Mouse (Mus musculus): ENCODE results near the gene Zcwpw1.

- no peak for TF ChIP-seq CTCF (IDR thresholded peaks at IDR 0.05; ENCODE audit: borderline replicate concordance, insufficient read depth, low read depth, low read length)
- TF ChIP-seq POLR2A (IDR thresholded peaks at IDR 0.05; ENCODE audit: borderline replicate concordance, insufficient read depth, low read length), result no peak
Observed at GRCm38 (mm10) chr5:137739471-137739870, 48.1 kb upstream of the Zcwpw1 start.

Data from cerebellum, adult 2 months (tissue).